Mouse (Mus musculus): Measurements from ENCODE around the gene Acer2. TPM values are rescaled to one million over a fixed set of nuclear protein-coding genes. Genes with fewer than 3 reads are reported as not detected.

The Acer2 gene
- polyA plus RNA-seq, 1 experiment from 2014 or later: 19.0 TPM

GRCm38 (mm10) chr4:86898791-86899474, 24.7 kb downstream of the Acer2 start:
- Histone ChIP-seq H3K9ac (no peak overlapping the region), H3K36me3 (no peaks in the 10 kb centered on the region), H3K4me3 (no peak overlapping the region), H3K27ac (no peak overlapping the region), H3K4me1 (no peaks in the 10 kb centered on the region), H3K27me3 (no peaks in the 10 kb centered on the region), H3K4me2 (replicated peaks) (no peak overlapping the region), H3K9me3 (replicated peaks) (no peaks in the 10 kb centered on the region)
- no peak for ATAC-seq (ENCODE audit: low FRiP score)
- 55% methylated on average over 14 of the region's 14 CpGs for WGBS

- no peak for ATAC-seq (ENCODE audit: low FRiP score)
- Histone ChIP-seq H3K36me3 (no peaks in the 10 kb centered on the region), H3K9me3 (replicated peaks) (no peaks in the 10 kb centered on the region), H3K4me1 (no peaks in the 10 kb centered on the region), H3K27ac (no peak overlapping the region), H3K4me2 (replicated peaks) (no peak overlapping the region), H3K4me3 (no peak overlapping the region), H3K27me3 (no peaks in the 10 kb centered on the region), H3K9ac (no peak overlapping the region)
- 64% methylated on average over 6 of the region's 6 CpGs for WGBS
Observed at GRCm38 (mm10) chr4:86902351-86902750, 28.2 kb downstream of the Acer2 start.

GRCm38 (mm10) chr4:86904969-86905368, 30.8 kb downstream of the Acer2 start:
- Histone ChIP-seq H3K4me2 (replicated peaks) (no peak overlapping the region), H3K4me3 (no peak overlapping the region), H3K36me3 (no peaks in the 10 kb centered on the region), H3K9ac (no peak overlapping the region), H3K27me3 (no peaks in the 10 kb centered on the region), H3K27ac (no peak overlapping the region), H3K9me3 (replicated peaks) (no peaks in the 10 kb centered on the region), H3K4me1 (no peaks in the 10 kb centered on the region)
- WGBS: 38% methylated on average over 3 of the region's 3 CpGs
- no peak for ATAC-seq (ENCODE audit: low FRiP score)

- no peaks in the 10 kb centered on the region for H3K9me3 ChIP-seq (replicated peaks)
- WGBS: 85% methylated on average over 1 of the region's 1 CpGs
- H3K36me3 ChIP-seq: no peaks in the 10 kb centered on the region
- H3K9ac ChIP-seq: no peak overlapping the region
- no peaks in the 10 kb centered on the region for H3K4me1 ChIP-seq
- H3K4me2 ChIP-seq (replicated peaks): no peak overlapping the region
- H3K4me3 ChIP-seq: no peak overlapping the region
- ATAC-seq (ENCODE audit: low FRiP score): no peak
- no peaks in the 10 kb centered on the region for H3K27me3 ChIP-seq
- H3K27ac ChIP-seq: no peak overlapping the region
Observed at GRCm38 (mm10) chr4:86905869-86906268, 31.7 kb downstream of the Acer2 start.

- peak; percentile 46; the same call in 1 of the 2 replicates for ATAC-seq (ENCODE audit: low FRiP score)
- Histone ChIP-seq H3K27ac (no peak overlapping the region), H3K9me3 (replicated peaks) (no peaks in the 10 kb centered on the region), H3K27me3 (no peaks in the 10 kb centered on the region), H3K4me3 (no peak overlapping the region), H3K4me1 (peaks cover 8% of the 10 kb centered on the region), H3K9ac (no peak overlapping the region), H3K4me2 (replicated peaks) (peak overlapping the region; percentile 5; the same call in 1 of the 2 replicates), H3K36me3 (no peaks in the 10 kb centered on the region)
- 15% methylated on average over 18 of the region's 18 CpGs for WGBS
Observed at GRCm38 (mm10) chr4:86911576-86912341, 37.6 kb downstream of the Acer2 start.

- Histone ChIP-seq H3K4me2 (replicated peaks) (no peak overlapping the region), H3K27ac (no peak overlapping the region), H3K9ac (no peak overlapping the region), H3K4me1 (peaks cover 8% of the 10 kb centered on the region), H3K27me3 (no peaks in the 10 kb centered on the region), H3K9me3 (replicated peaks) (no peaks in the 10 kb centered on the region), H3K4me3 (no peak overlapping the region), H3K36me3 (no peaks in the 10 kb centered on the region)
- 78% methylated on average over 7 of the region's 7 CpGs for WGBS
- no peak for ATAC-seq (ENCODE audit: low FRiP score)
Observed at GRCm38 (mm10) chr4:86912757-86913156, 38.6 kb downstream of the Acer2 start.

GRCm38 (mm10) chr4:86916062-86916461, 41.9 kb downstream of the Acer2 start:
- 77% methylated on average over 1 of the region's 1 CpGs for WGBS
- H3K4me1 ChIP-seq: peaks cover 8% of the 10 kb centered on the region
- H3K27ac ChIP-seq: no peak overlapping the region
- no peaks in the 10 kb centered on the region for H3K9me3 ChIP-seq (replicated peaks)
- ATAC-seq (ENCODE audit: low FRiP score): no peak
- H3K36me3 ChIP-seq: no peaks in the 10 kb centered on the region
- H3K27me3 ChIP-seq: no peaks in the 10 kb centered on the region
- no peak overlapping the region for H3K9ac ChIP-seq
- no peak overlapping the region for H3K4me2 ChIP-seq (replicated peaks)
- no peak overlapping the region for H3K4me3 ChIP-seq

GRCm38 (mm10) chr4:86923476-86924055, 49.4 kb downstream of the Acer2 start:
- H3K4me2 ChIP-seq (replicated peaks): no peak overlapping the region
- no peaks in the 10 kb centered on the region for H3K9me3 ChIP-seq (replicated peaks)
- H3K36me3 ChIP-seq: no peaks in the 10 kb centered on the region
- no peaks in the 10 kb centered on the region for H3K27me3 ChIP-seq
- no peak overlapping the region for H3K27ac ChIP-seq
- H3K4me3 ChIP-seq: no peak overlapping the region
- no peak for ATAC-seq (ENCODE audit: low FRiP score)
- peaks cover 9% of the 10 kb centered on the region for H3K4me1 ChIP-seq
- H3K9ac ChIP-seq: no peak overlapping the region
- 64% methylated on average over 3 of the region's 3 CpGs for WGBS

- H3K9ac ChIP-seq: peak overlapping the region; percentile 38; the same call in 1 of the 2 replicates
- H3K27ac ChIP-seq: no peak overlapping the region
- no peaks in the 10 kb centered on the region for H3K27me3 ChIP-seq
- no peaks in the 10 kb centered on the region for H3K9me3 ChIP-seq (replicated peaks)
- H3K4me3 ChIP-seq: no peak overlapping the region
- ATAC-seq (ENCODE audit: low FRiP score): peak; percentile 38; the same call in 1 of the 2 replicates
- H3K4me1 ChIP-seq: peaks cover 9% of the 10 kb centered on the region
- WGBS: 13% methylated on average over 9 of the region's 9 CpGs
- no peak overlapping the region for H3K4me2 ChIP-seq (replicated peaks)
- H3K36me3 ChIP-seq: no peaks in the 10 kb centered on the region
Observed at GRCm38 (mm10) chr4:86924804-86925458, 50.7 kb downstream of the Acer2 start.

- no peak for ATAC-seq (ENCODE audit: low FRiP score)
- WGBS: 89% methylated on average over 3 of the region's 3 CpGs
- Histone ChIP-seq H3K27ac (no peak overlapping the region), H3K4me2 (replicated peaks) (no peak overlapping the region), H3K4me1 (peaks cover 9% of the 10 kb centered on the region), H3K4me3 (no peak overlapping the region), H3K36me3 (no peaks in the 10 kb centered on the region), H3K9ac (no peak overlapping the region), H3K9me3 (replicated peaks) (no peaks in the 10 kb centered on the region), H3K27me3 (no peaks in the 10 kb centered on the region)
Observed at GRCm38 (mm10) chr4:86926997-86927396, 52.8 kb downstream of the Acer2 start.

GRCm38 (mm10) chr4:86930101-86930635, 56.0 kb downstream of the Acer2 start:
- Histone ChIP-seq H3K4me3 (peak overlapping the region; percentile 39; the same call in 1 of the 2 replicates), H3K27me3 (no peaks in the 10 kb centered on the region), H3K27ac (no peak overlapping the region), H3K9me3 (replicated peaks) (no peaks in the 10 kb centered on the region), H3K4me1 (no peaks in the 10 kb centered on the region), H3K36me3 (peaks cover 7% of the 10 kb centered on the region), H3K4me2 (replicated peaks) (peak overlapping the region; percentile 52), H3K9ac (no peak overlapping the region)
- whole genome bisulfite sequencing: 87% methylated on average over 7 of the region's 7 CpGs
- ATAC-seq (ENCODE audit: low FRiP score): 0 out of 2 replicates have a peak, but pooled peaks have one; percentile 20

All from hindbrain, embryonic 12.5 days (tissue).